Mouse (Mus musculus): ENCODE measurements around the gene Angptl2. TPM values are rescaled to one million over a fixed set of nuclear protein-coding genes. Genes with fewer than 3 reads are reported as not detected.

Angptl2 gene
- polyA plus RNA-seq, 1 experiment from 2014 or later = 27.0 TPM

- H3K4me1 ChIP-seq (ENCODE audit: control insufficient read depth, insufficient read depth, low read length) = peaks cover 28% of the 10 kb centered on the region
- H3K9me3 ChIP-seq (ENCODE audit: control insufficient read depth, low read length) = no peaks in the 10 kb centered on the region
- no peak for ATAC-seq (ENCODE audit: low FRiP score, low TSS enrichment)
These were observed 4.9 kb downstream of the Angptl2 start for GRCm38 (mm10) chr2:33220674-33221338.

DNA sequence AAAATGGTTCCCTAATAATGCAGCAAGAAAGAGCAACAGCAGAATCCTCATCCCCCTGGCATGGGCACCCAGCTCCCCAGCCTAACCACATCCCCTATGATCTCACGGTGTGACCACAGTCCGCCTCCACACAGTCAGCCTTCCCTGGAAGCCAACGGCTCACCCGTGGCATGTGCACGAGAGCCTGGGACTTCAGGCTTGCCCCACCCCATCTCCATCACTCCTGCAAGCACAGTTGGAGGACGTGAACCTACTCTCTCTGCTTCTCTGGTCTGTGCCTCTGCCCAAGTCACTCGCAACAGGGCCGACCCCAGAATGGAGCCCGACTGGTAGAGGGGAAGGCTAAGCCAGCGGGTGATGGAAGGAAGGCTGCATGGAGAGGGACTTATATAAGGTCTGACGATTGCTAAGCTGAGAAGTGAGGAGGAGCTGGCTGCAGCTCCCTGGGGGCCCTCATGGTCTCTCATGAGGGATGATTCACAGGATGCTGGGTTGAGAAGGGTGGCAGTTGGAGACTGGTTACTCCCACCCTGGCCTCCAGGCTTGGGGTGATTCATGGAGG, 5.6 kb downstream of the Angptl2 start:
- H3K4me2 ChIP-seq (replicated peaks; ENCODE audit: low read depth, low read length) = no peak overlapping the region
- peaks cover 3% of the 10 kb centered on the region; the same call in 1 of the 2 replicates for H3K36me3 ChIP-seq (ENCODE audit: control insufficient read depth, insufficient read depth, low read length)
- H3K4me1 ChIP-seq (ENCODE audit: control insufficient read depth, insufficient read depth, low read length) = peaks cover 28% of the 10 kb centered on the region
- no peak overlapping the region for H3K4me3 ChIP-seq (ENCODE audit: low read length)
- no peaks in the 10 kb centered on the region for H3K9me3 ChIP-seq (ENCODE audit: control insufficient read depth, low read length)
- H3K27me3 ChIP-seq (ENCODE audit: control insufficient read depth, insufficient read depth, low read length) = no peaks in the 10 kb centered on the region
- ATAC-seq (ENCODE audit: low FRiP score, low TSS enrichment) = no peak
- no peak overlapping the region for H3K9ac ChIP-seq (ENCODE audit: low read depth, low read length)
- 76% methylated on average over 11 of the region's 11 CpGs for WGBS
- no peak overlapping the region for H3K27ac ChIP-seq (ENCODE audit: low read depth, low read length)

More at GRCm38 (mm10) chr2:33220674-33221338, 4.9 kb downstream of the Angptl2 start:
- H3K4me3 ChIP-seq (ENCODE audit: low read length) = no peak overlapping the region
- H3K27me3 ChIP-seq (ENCODE audit: control insufficient read depth, insufficient read depth, low read length) = no peaks in the 10 kb centered on the region
- no peak overlapping the region for H3K27ac ChIP-seq (ENCODE audit: low read depth, low read length)
- H3K36me3 ChIP-seq (ENCODE audit: control insufficient read depth, insufficient read depth, low read length) = peaks cover 3% of the 10 kb centered on the region; the same call in 1 of the 2 replicates
- H3K9ac ChIP-seq (ENCODE audit: low read depth, low read length) = no peak overlapping the region
- 69% methylated on average over 10 of the region's 10 CpGs for WGBS
- no peak overlapping the region for H3K4me2 ChIP-seq (replicated peaks; ENCODE audit: low read depth, low read length)

DNA sequence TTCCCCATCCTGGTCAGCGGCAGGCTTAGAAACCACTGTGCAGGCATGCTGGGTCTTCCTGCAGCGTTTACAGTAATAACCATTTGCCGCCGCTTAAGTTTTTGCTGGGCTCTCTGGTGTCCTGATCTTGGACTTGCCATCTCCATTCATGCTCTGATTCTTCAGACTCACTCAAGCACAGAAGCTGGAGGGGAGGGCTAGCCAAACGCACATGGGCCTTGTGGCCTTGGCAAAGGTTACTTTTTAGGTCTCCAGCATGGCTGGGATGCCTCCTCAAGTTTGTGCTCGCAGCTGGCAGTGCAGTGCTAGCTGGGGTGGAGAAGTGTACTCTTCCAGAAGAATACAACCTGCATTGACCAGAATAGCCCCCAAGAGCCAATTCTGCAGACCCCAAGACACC, 6.6 kb downstream of the Angptl2 start:
- Histone ChIP-seq H3K27me3 (ENCODE audit: control insufficient read depth, insufficient read depth, low read length) (no peaks in the 10 kb centered on the region), H3K9ac (ENCODE audit: low read depth, low read length) (no peak overlapping the region), H3K4me3 (ENCODE audit: low read length) (no peak overlapping the region), H3K27ac (ENCODE audit: low read depth, low read length) (no peak overlapping the region), H3K4me2 (replicated peaks; ENCODE audit: low read depth, low read length) (no peak overlapping the region), H3K9me3 (ENCODE audit: control insufficient read depth, low read length) (no peaks in the 10 kb centered on the region), H3K36me3 (ENCODE audit: control insufficient read depth, insufficient read depth, low read length) (peaks cover 3% of the 10 kb centered on the region; the same call in 1 of the 2 replicates), H3K4me1 (ENCODE audit: control insufficient read depth, insufficient read depth, low read length) (peaks cover 19% of the 10 kb centered on the region)
- WGBS = 81% methylated on average over 6 of the region's 6 CpGs
- ATAC-seq (ENCODE audit: low FRiP score, low TSS enrichment) = no peak

- Histone ChIP-seq H3K4me1 (ENCODE audit: control insufficient read depth, insufficient read depth, low read length) (peaks cover 16% of the 10 kb centered on the region; the same call in 1 of the 2 replicates), H3K9me3 (ENCODE audit: control insufficient read depth, low read length) (no peaks in the 10 kb centered on the region), H3K27ac (ENCODE audit: low read depth, low read length) (no peak overlapping the region), H3K9ac (ENCODE audit: low read depth, low read length) (no peak overlapping the region), H3K36me3 (ENCODE audit: control insufficient read depth, insufficient read depth, low read length) (peaks cover 9% of the 10 kb centered on the region), H3K4me2 (replicated peaks; ENCODE audit: low read depth, low read length) (no peak overlapping the region), H3K27me3 (ENCODE audit: control insufficient read depth, insufficient read depth, low read length) (no peaks in the 10 kb centered on the region), H3K4me3 (ENCODE audit: low read length) (no peak overlapping the region)
- 71% methylated on average over 10 of the region's 10 CpGs for WGBS
- ATAC-seq (ENCODE audit: low FRiP score, low TSS enrichment) = no peak
These were observed 7.9 kb downstream of the Angptl2 start for GRCm38 (mm10) chr2:33223656-33224358.

GRCm38 (mm10) chr2:33225921-33226320, 10.1 kb downstream of the Angptl2 start:
- no peak overlapping the region for H3K4me2 ChIP-seq (replicated peaks; ENCODE audit: low read depth, low read length)
- peaks cover 16% of the 10 kb centered on the region for H3K36me3 ChIP-seq (ENCODE audit: control insufficient read depth, insufficient read depth, low read length)
- no peak overlapping the region for H3K27ac ChIP-seq (ENCODE audit: low read depth, low read length)
- peaks cover 7% of the 10 kb centered on the region; the same call in 1 of the 2 replicates for H3K4me1 ChIP-seq (ENCODE audit: control insufficient read depth, insufficient read depth, low read length)
- H3K9ac ChIP-seq (ENCODE audit: low read depth, low read length) = no peak overlapping the region
- no peaks in the 10 kb centered on the region for H3K27me3 ChIP-seq (ENCODE audit: control insufficient read depth, insufficient read depth, low read length)
- no peak for ATAC-seq (ENCODE audit: low FRiP score, low TSS enrichment)
- H3K9me3 ChIP-seq (ENCODE audit: control insufficient read depth, low read length) = no peaks in the 10 kb centered on the region
- WGBS = 85% methylated on average over 7 of the region's 7 CpGs
- no peak overlapping the region for H3K4me3 ChIP-seq (ENCODE audit: low read length)

DNA sequence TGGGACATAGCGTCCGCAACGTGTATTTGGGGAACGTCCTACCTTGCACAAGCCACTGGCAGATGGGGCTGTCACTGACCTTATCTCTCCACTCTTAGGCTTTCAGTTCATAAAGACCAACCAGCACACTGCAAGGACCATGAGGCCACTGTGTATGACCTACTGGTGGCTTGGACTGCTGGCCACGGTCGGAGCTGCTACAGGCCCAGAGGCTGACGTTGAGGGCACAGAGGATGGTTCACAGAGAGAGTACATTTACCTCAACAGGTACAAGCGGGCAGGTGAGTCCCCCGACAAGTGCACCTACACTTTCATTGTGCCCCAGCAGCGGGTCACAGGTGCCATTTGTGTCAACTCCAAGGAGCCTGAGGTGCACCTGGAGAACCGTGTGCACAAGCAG, 12.2 kb downstream of the Angptl2 start:
- peaks cover 12% of the 10 kb centered on the region; the same call in 1 of the 2 replicates for H3K4me1 ChIP-seq (ENCODE audit: control insufficient read depth, insufficient read depth, low read length)
- ATAC-seq (ENCODE audit: low FRiP score, low TSS enrichment) = no peak
- H3K4me3 ChIP-seq (ENCODE audit: low read length) = no peak overlapping the region
- H3K4me2 ChIP-seq (replicated peaks; ENCODE audit: low read depth, low read length) = no peak overlapping the region
- no peak overlapping the region for H3K27ac ChIP-seq (ENCODE audit: low read depth, low read length)
- peaks cover 16% of the 10 kb centered on the region for H3K36me3 ChIP-seq (ENCODE audit: control insufficient read depth, insufficient read depth, low read length)
- H3K9me3 ChIP-seq (ENCODE audit: control insufficient read depth, low read length) = no peaks in the 10 kb centered on the region
- 92% methylated on average over 11 of the region's 11 CpGs for WGBS
- H3K27me3 ChIP-seq (ENCODE audit: control insufficient read depth, insufficient read depth, low read length) = no peaks in the 10 kb centered on the region
- H3K9ac ChIP-seq (ENCODE audit: low read depth, low read length) = no peak overlapping the region

GRCm38 (mm10) chr2:33228551-33228950, 12.7 kb downstream of the Angptl2 start:
- Histone ChIP-seq H3K9me3 (ENCODE audit: control insufficient read depth, low read length) (no peaks in the 10 kb centered on the region), H3K4me1 (ENCODE audit: control insufficient read depth, insufficient read depth, low read length) (peaks cover 12% of the 10 kb centered on the region; the same call in 1 of the 2 replicates), H3K27ac (ENCODE audit: low read depth, low read length) (no peak overlapping the region), H3K4me3 (ENCODE audit: low read length) (no peak overlapping the region), H3K9ac (ENCODE audit: low read depth, low read length) (no peak overlapping the region), H3K27me3 (ENCODE audit: control insufficient read depth, insufficient read depth, low read length) (no peaks in the 10 kb centered on the region), H3K36me3 (ENCODE audit: control insufficient read depth, insufficient read depth, low read length) (peaks cover 16% of the 10 kb centered on the region), H3K4me2 (replicated peaks; ENCODE audit: low read depth, low read length) (no peak overlapping the region)
- ATAC-seq (ENCODE audit: low FRiP score, low TSS enrichment) = no peak
- WGBS = 83% methylated on average over 15 of the region's 15 CpGs

DNA sequence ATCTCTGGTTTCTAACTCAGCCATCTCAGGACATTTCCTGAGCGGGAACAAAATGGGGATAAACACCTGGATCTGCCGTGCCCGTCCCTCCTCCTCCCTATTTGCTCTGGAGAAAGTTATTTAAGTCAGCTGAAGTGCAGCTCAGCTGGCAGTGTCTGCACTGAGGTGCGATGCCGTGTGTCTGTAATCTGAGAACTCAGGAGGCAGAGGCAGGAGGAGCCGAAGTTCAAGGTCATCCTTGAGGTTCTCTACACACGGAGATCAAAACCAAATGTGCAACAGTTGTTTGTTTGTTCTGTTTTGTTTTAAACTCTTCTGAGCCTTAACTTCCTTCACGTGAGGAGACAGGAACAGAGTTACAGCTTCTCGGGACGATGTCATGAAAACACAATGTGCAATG, 14.8 kb downstream of the Angptl2 start:
- Histone ChIP-seq H3K4me2 (replicated peaks; ENCODE audit: low read depth, low read length) (no peak overlapping the region), H3K9me3 (ENCODE audit: control insufficient read depth, low read length) (no peaks in the 10 kb centered on the region), H3K4me1 (ENCODE audit: control insufficient read depth, insufficient read depth, low read length) (peaks cover 8% of the 10 kb centered on the region; the same call in 1 of the 2 replicates), H3K9ac (ENCODE audit: low read depth, low read length) (no peak overlapping the region), H3K36me3 (ENCODE audit: control insufficient read depth, insufficient read depth, low read length) (peaks cover 16% of the 10 kb centered on the region), H3K27ac (ENCODE audit: low read depth, low read length) (no peak overlapping the region), H3K27me3 (ENCODE audit: control insufficient read depth, insufficient read depth, low read length) (no peaks in the 10 kb centered on the region), H3K4me3 (ENCODE audit: low read length) (no peak overlapping the region)
- WGBS = 52% methylated on average over 10 of the region's 10 CpGs
- no peak for ATAC-seq (ENCODE audit: low FRiP score, low TSS enrichment)

GRCm38 (mm10) chr2:33231788-33232187, 15.9 kb downstream of the Angptl2 start:
- Histone ChIP-seq H3K4me1 (ENCODE audit: control insufficient read depth, insufficient read depth, low read length) (peaks cover 11% of the 10 kb centered on the region; the same call in 1 of the 2 replicates), H3K4me3 (ENCODE audit: low read length) (no peak overlapping the region), H3K36me3 (ENCODE audit: control insufficient read depth, insufficient read depth, low read length) (peaks cover 20% of the 10 kb centered on the region), H3K9ac (ENCODE audit: low read depth, low read length) (no peak overlapping the region), H3K4me2 (replicated peaks; ENCODE audit: low read depth, low read length) (no peak overlapping the region), H3K27me3 (ENCODE audit: control insufficient read depth, insufficient read depth, low read length) (no peaks in the 10 kb centered on the region), H3K9me3 (ENCODE audit: control insufficient read depth, low read length) (no peaks in the 10 kb centered on the region), H3K27ac (ENCODE audit: low read depth, low read length) (no peak overlapping the region)
- WGBS = 78% methylated on average over 2 of the region's 2 CpGs
- no peak for ATAC-seq (ENCODE audit: low FRiP score, low TSS enrichment)

Data from kidney, embryonic 14.5 days (tissue).